Mouse (Mus musculus): ENCODE data around the gene Adarb2.
A peak's percentile ranks its signal among the peaks of the same experiment; 100 is the strongest.

Gene Adarb2

GRCm38 (mm10) chr13:8202681-8203476 lies at the start of gene Adarb2:
TSS of gene Adarb2 (plus strand) at chr13:8202866.
- DNase-seq (ENCODE audit: low spot score) = peak; percentile 85

GRCm38 (mm10) chr13:8173800-8174199 lies 28.9 kb upstream of the Adarb2 start:
- DNase-seq (ENCODE audit: low spot score) = no peak

GRCm38 (mm10) chr13:8191977-8192376 lies 10.7 kb upstream of the Adarb2 start:
- no peak for DNase-seq (ENCODE audit: low spot score)

- no peak for DNase-seq (ENCODE audit: low spot score)
These were observed 3.3 kb upstream of the Adarb2 start for GRCm38 (mm10) chr13:8199186-8199880.

- peak; percentile 16 for DNase-seq (ENCODE audit: low spot score)
These were observed 779 bp downstream of the Adarb2 start for GRCm38 (mm10) chr13:8203477-8203813.

GRCm38 (mm10) chr13:8207337-8207736 lies 4.7 kb downstream of the Adarb2 start:
- no peak for DNase-seq (ENCODE audit: low spot score)

- DNase-seq (ENCODE audit: low spot score) = no peak
These were observed 8.1 kb downstream of the Adarb2 start for GRCm38 (mm10) chr13:8210776-8211175.

GRCm38 (mm10) chr13:8238871-8239270 lies 36.2 kb downstream of the Adarb2 start:
- DNase-seq (ENCODE audit: low spot score) = no peak

- no peak for DNase-seq (ENCODE audit: low spot score)
These were observed 45.5 kb downstream of the Adarb2 start for GRCm38 (mm10) chr13:8248016-8248667.

- DNase-seq (ENCODE audit: low spot score) = no peak
These were observed 69.7 kb downstream of the Adarb2 start for GRCm38 (mm10) chr13:8272158-8272945.

GRCm38 (mm10) chr13:8283116-8283515 lies 80.5 kb downstream of the Adarb2 start:
- DNase-seq (ENCODE audit: low spot score) = no peak

- DNase-seq (ENCODE audit: low spot score) = peak; percentile 73
These were observed 113.9 kb downstream of the Adarb2 start for GRCm38 (mm10) chr13:8316347-8317141.

GRCm38 (mm10) chr13:8333589-8334455 lies 131.2 kb downstream of the Adarb2 start:
- DNase-seq (ENCODE audit: low spot score) = peak; percentile 27

GRCm38 (mm10) chr13:8334580-8334979 lies 131.9 kb downstream of the Adarb2 start:
- no peak for DNase-seq (ENCODE audit: low spot score)

- no peak for DNase-seq (ENCODE audit: low spot score)
These were observed 138.6 kb downstream of the Adarb2 start for GRCm38 (mm10) chr13:8341086-8341807.

- DNase-seq (ENCODE audit: low spot score) = no peak
These were observed 144.5 kb downstream of the Adarb2 start for GRCm38 (mm10) chr13:8347147-8347546.

- no peak for DNase-seq (ENCODE audit: low spot score)
These were observed 149.7 kb downstream of the Adarb2 start for GRCm38 (mm10) chr13:8352341-8352740.

- no peak for DNase-seq (ENCODE audit: low spot score)
These were observed 150.3 kb downstream of the Adarb2 start for GRCm38 (mm10) chr13:8352952-8353351.

GRCm38 (mm10) chr13:8365523-8365922 lies 162.9 kb downstream of the Adarb2 start:
- DNase-seq (ENCODE audit: low spot score) = no peak

GRCm38 (mm10) chr13:8366087-8366486 lies 163.4 kb downstream of the Adarb2 start:
- DNase-seq (ENCODE audit: low spot score) = no peak
